Mouse (Mus musculus): ENCODE data around the gene Naa15. TPM values are rescaled to one million over a fixed set of nuclear protein-coding genes. Genes with fewer than 3 reads are reported as not detected.
"Not testable (repeated sequence)": the region's sequence is repeated elsewhere in the genome, so short reads cannot be mapped to it uniquely, and the experiment has no call there.

The Naa15 gene
- total and polyA plus RNA-seq, 2 experiments from 2014 or later: 21.2 to 23.6 TPM

- ATAC-seq (ENCODE audit: insufficient read depth, low read depth) (no peak), DNase-seq (ENCODE audit: low spot score) (no peak)
- H3K27me3 ChIP-seq (ENCODE audit: control insufficient read depth, insufficient read depth, low read length): no peaks in the 10 kb centered on the region
- peak overlapping the region; percentile 75 for H3K4me2 ChIP-seq (ENCODE audit: low read depth, low read length)
- WGBS: 8% methylated on average over 8 of the region's 8 CpGs
- H3K9me3 ChIP-seq (replicated peaks; ENCODE audit: control insufficient read depth, low read length): no peaks in the 10 kb centered on the region
- H3K27ac ChIP-seq (ENCODE audit: low read depth): peak overlapping the region; percentile 97
- H3K36me3 ChIP-seq (replicated peaks; ENCODE audit: control insufficient read depth, insufficient read depth, low read length): no peaks in the 10 kb centered on the region
- H3K4me1 ChIP-seq (ENCODE audit: control insufficient read depth, insufficient read depth): peaks cover 18% of the 10 kb centered on the region
- no peak for TF ChIP-seq CTCF (IDR thresholded peaks at IDR 0.05; ENCODE audit: low read depth)
- no peak for TF ChIP-seq EP300 (IDR thresholded peaks at IDR 0.05; ENCODE audit: low read depth)
- peak overlapping the region; percentile 98 for H3K9ac ChIP-seq (replicated peaks; ENCODE audit: low read depth, low read length)
- peak overlapping the region; percentile 95 for H3K4me3 ChIP-seq (ENCODE audit: low read depth, low read length)
Measured at GRCm38 (mm10) chr3:51417135-51417458, 2.1 kb downstream of the Naa15 start.

- Histone ChIP-seq H3K9me3 (replicated peaks; ENCODE audit: control insufficient read depth, low read length) (no peaks in the 10 kb centered on the region), H3K4me3 (ENCODE audit: low read depth, low read length) (peak overlapping the region; percentile 95), H3K4me1 (ENCODE audit: control insufficient read depth, insufficient read depth) (peaks cover 18% of the 10 kb centered on the region), H3K9ac (replicated peaks; ENCODE audit: low read depth, low read length) (no peak overlapping the region), H3K36me3 (replicated peaks; ENCODE audit: control insufficient read depth, insufficient read depth, low read length) (no peaks in the 10 kb centered on the region), H3K27me3 (ENCODE audit: control insufficient read depth, insufficient read depth, low read length) (no peaks in the 10 kb centered on the region), H3K4me2 (ENCODE audit: low read depth, low read length) (peak overlapping the region; percentile 75), H3K27ac (ENCODE audit: low read depth) (0 out of 2 replicates have a peak overlapping the region, but pooled peaks have one; percentile 97)
- DNase-seq (ENCODE audit: low spot score): no peak
- no peak for ATAC-seq (ENCODE audit: insufficient read depth, low read depth)
- TF ChIP-seq CTCF (IDR thresholded peaks at IDR 0.05; ENCODE audit: low read depth) (no peak), EP300 (IDR thresholded peaks at IDR 0.05; ENCODE audit: low read depth) (no peak)
- WGBS: 48% methylated on average over 2 of the region's 2 CpGs
Measured at GRCm38 (mm10) chr3:51417485-51417884, 2.5 kb downstream of the Naa15 start.

- no peak overlapping the region for H3K27ac ChIP-seq (ENCODE audit: low read depth)
- no peak overlapping the region for H3K4me3 ChIP-seq (ENCODE audit: low read depth, low read length)
- no peaks in the 10 kb centered on the region for H3K36me3 ChIP-seq (replicated peaks; ENCODE audit: control insufficient read depth, insufficient read depth, low read length)
- H3K9ac ChIP-seq (replicated peaks; ENCODE audit: low read depth, low read length): no peak overlapping the region
- no peaks in the 10 kb centered on the region for H3K9me3 ChIP-seq (replicated peaks; ENCODE audit: control insufficient read depth, low read length)
- DNase-seq (ENCODE audit: low spot score): no peak
- whole genome bisulfite sequencing: 42% methylated on average over 2 of the region's 2 CpGs
- H3K4me2 ChIP-seq (ENCODE audit: low read depth, low read length): peak overlapping the region; percentile 75; the same call in 1 of the 2 replicates
- peaks cover 18% of the 10 kb centered on the region for H3K4me1 ChIP-seq (ENCODE audit: control insufficient read depth, insufficient read depth)
- no peak for ATAC-seq (ENCODE audit: insufficient read depth, low read depth)
- TF ChIP-seq EP300 (IDR thresholded peaks at IDR 0.05; ENCODE audit: low read depth): no peak
- TF ChIP-seq CTCF (IDR thresholded peaks at IDR 0.05; ENCODE audit: low read depth): no peak
- no peaks in the 10 kb centered on the region for H3K27me3 ChIP-seq (ENCODE audit: control insufficient read depth, insufficient read depth, low read length)
Measured at GRCm38 (mm10) chr3:51417966-51418365, 3.0 kb downstream of the Naa15 start.

GRCm38 (mm10) chr3:51421921-51422320 is 7.0 kb downstream of the Naa15 start:
- Histone ChIP-seq H3K9me3 (replicated peaks; ENCODE audit: control insufficient read depth, low read length) (no peaks in the 10 kb centered on the region), H3K4me2 (ENCODE audit: low read depth, low read length) (no peak overlapping the region), H3K4me1 (ENCODE audit: control insufficient read depth, insufficient read depth) (peaks cover 12% of the 10 kb centered on the region), H3K27ac (ENCODE audit: low read depth) (no peak overlapping the region), H3K4me3 (ENCODE audit: low read depth, low read length) (no peak overlapping the region), H3K36me3 (replicated peaks; ENCODE audit: control insufficient read depth, insufficient read depth, low read length) (no peaks in the 10 kb centered on the region), H3K9ac (replicated peaks; ENCODE audit: low read depth, low read length) (no peak overlapping the region), H3K27me3 (ENCODE audit: control insufficient read depth, insufficient read depth, low read length) (no peaks in the 10 kb centered on the region)
- ATAC-seq (ENCODE audit: insufficient read depth, low read depth): no peak
- 49% methylated on average over 3 of the region's 3 CpGs for WGBS
- DNase-seq (ENCODE audit: low spot score): no peak
- TF ChIP-seq CTCF (IDR thresholded peaks at IDR 0.05; ENCODE audit: low read depth): no peak
- TF ChIP-seq EP300 (IDR thresholded peaks at IDR 0.05; ENCODE audit: low read depth): no peak

GRCm38 (mm10) chr3:51425394-51425793 is 10.4 kb downstream of the Naa15 start:
- H3K4me1 ChIP-seq (ENCODE audit: control insufficient read depth, insufficient read depth): no peaks in the 10 kb centered on the region
- no peak for DNase-seq (ENCODE audit: low spot score)
- no peak for ATAC-seq (ENCODE audit: insufficient read depth, low read depth)
- H3K27me3 ChIP-seq (ENCODE audit: control insufficient read depth, insufficient read depth, low read length): no peaks in the 10 kb centered on the region
- H3K27ac ChIP-seq (ENCODE audit: low read depth): no peak overlapping the region
- H3K9ac ChIP-seq (replicated peaks; ENCODE audit: low read depth, low read length): no peak overlapping the region
- H3K9me3 ChIP-seq (replicated peaks; ENCODE audit: control insufficient read depth, low read length): no peaks in the 10 kb centered on the region
- H3K4me2 ChIP-seq (ENCODE audit: low read depth, low read length): no peak overlapping the region
- no peak overlapping the region for H3K4me3 ChIP-seq (ENCODE audit: low read depth, low read length)
- TF ChIP-seq CTCF (IDR thresholded peaks at IDR 0.05; ENCODE audit: low read depth): no peak
- TF ChIP-seq EP300 (IDR thresholded peaks at IDR 0.05; ENCODE audit: low read depth): no peak
- no peaks in the 10 kb centered on the region for H3K36me3 ChIP-seq (replicated peaks; ENCODE audit: control insufficient read depth, insufficient read depth, low read length)

- 86% methylated on average over 5 of the region's 5 CpGs for WGBS
- not testable (repeated sequence) for H3K36me3 ChIP-seq (replicated peaks; ENCODE audit: control insufficient read depth, insufficient read depth, low read length); H3K4me1 ChIP-seq (ENCODE audit: control insufficient read depth, insufficient read depth); H3K9me3 ChIP-seq (replicated peaks; ENCODE audit: control insufficient read depth, low read length); H3K27ac ChIP-seq (ENCODE audit: low read depth); H3K9ac ChIP-seq (replicated peaks; ENCODE audit: low read depth, low read length); H3K4me3 ChIP-seq (ENCODE audit: low read depth, low read length); H3K4me2 ChIP-seq (ENCODE audit: low read depth, low read length); ATAC-seq (ENCODE audit: insufficient read depth, low read depth); H3K27me3 ChIP-seq (ENCODE audit: control insufficient read depth, insufficient read depth, low read length); DNase-seq (ENCODE audit: low spot score)
Measured at GRCm38 (mm10) chr3:51434364-51434763, 19.4 kb downstream of the Naa15 start.

Data from heart, postnatal 0 days (tissue).